Comparison of ENCODE assay signal across 8 mouse cellular contexts in genomic region chr9:107580501-107581317, GRCm38 (mm10). TPM values are rescaled to one million over a fixed set of nuclear protein-coding genes. Genes with fewer than 3 reads are reported as not detected.
DNase-seq lines count a peak whose midpoint lies in the region; ATAC-seq and TF ChIP-seq lines count a peak whose summit lies in the region.

Hyal3 (plus strand) TSS chr9:107580818.

- DNase-seq in cerebellum, adult 11 months = peak; percentile 81
- DNase-seq in heart, postnatal 10 days = peak; percentile 95
- peak; percentile 86 for DNase-seq in large intestine, adult 2 months (ENCODE audit: low read depth, low spot score)
- DNase-seq in testis, postnatal 10 days (ENCODE audit: low spot score) = peak; percentile 90

- intact Hi-C loops in heart, postnatal 10 days (cut with DNase I) = no loop called here

- peak; percentile 86 for ATAC-seq in forebrain, embryonic 13.5 days
- peak; percentile 79 for ATAC-seq in liver, embryonic 16.5 days (ENCODE audit: low read depth)
- peak; percentile 73 for ATAC-seq in neural tube, embryonic 13.5 days (ENCODE audit: low read depth)

- under 1% methylated on average over 32 of the region's 32 CpGs for WGBS in forebrain, embryonic 13.5 days
- under 1% methylated on average over 32 of the region's 32 CpGs for WGBS in large intestine, adult 2 months
- under 1% methylated on average over 32 of the region's 32 CpGs for WGBS in liver, embryonic 16.5 days (ENCODE audit: insufficient replicate concordance)
- under 1% methylated on average over 32 of the region's 32 CpGs for WGBS in neural tube, embryonic 13.5 days

- peaks cover 2% of the 10 kb centered on the region for H3K4me1 ChIP-seq in ES-Bruce4 (ENCODE audit: control insufficient read depth, insufficient read depth, low read length)
- H3K4me1 ChIP-seq in forebrain, embryonic 13.5 days = peaks cover 37% of the 10 kb centered on the region
- peaks cover 49% of the 10 kb centered on the region for H3K4me1 ChIP-seq in liver, embryonic 16.5 days (ENCODE audit: control insufficient read depth, low read depth, low read length)
- peaks cover 50% of the 10 kb centered on the region for H3K4me1 ChIP-seq in neural tube, embryonic 13.5 days (replicated peaks)

- TF ChIP-seq POLR2A in ES-Bruce4 (IDR thresholded peaks at IDR 0.05; ENCODE audit: insufficient read depth, low read length) = peak; percentile 39

- TF ChIP-seq CTCF in ES-Bruce4 (IDR thresholded peaks at IDR 0.05; ENCODE audit: low read depth, low read length) = no peak

- H3K9ac ChIP-seq in ES-Bruce4 (ENCODE audit: low read depth, poor library complexity, severe bottlenecking) = peak within 1 kb of the TSS; percentile 28
- peak within 1 kb of the TSS; percentile 79 for H3K9ac ChIP-seq in forebrain, embryonic 13.5 days
- peak within 1 kb of the TSS; percentile 73 for H3K9ac ChIP-seq in liver, embryonic 16.5 days (ENCODE audit: low read depth, low read length)
- H3K9ac ChIP-seq in neural tube, embryonic 13.5 days = peak within 1 kb of the TSS; percentile 85

- H3K4me2 ChIP-seq in forebrain, embryonic 13.5 days = peak within 1 kb of the TSS; percentile 82
- H3K4me2 ChIP-seq in liver, embryonic 16.5 days (ENCODE audit: low read depth, low read length) = peak within 1 kb of the TSS; percentile 79
- H3K4me2 ChIP-seq in neural tube, embryonic 13.5 days = peak within 1 kb of the TSS; percentile 97

- no peaks in the 10 kb centered on the region for H3K9me3 ChIP-seq in ES-Bruce4 (replicated peaks; ENCODE audit: control insufficient read depth, insufficient read depth, low read length, poor library complexity, severe bottlenecking)
- no peaks in the 10 kb centered on the region for H3K9me3 ChIP-seq in forebrain, embryonic 13.5 days (replicated peaks)
- H3K9me3 ChIP-seq in liver, embryonic 16.5 days (replicated peaks; ENCODE audit: control insufficient read depth, low read length) = no peaks in the 10 kb centered on the region
- no peaks in the 10 kb centered on the region for H3K9me3 ChIP-seq in neural tube, embryonic 13.5 days

- H3K36me3 ChIP-seq in ES-Bruce4 (ENCODE audit: control insufficient read depth, insufficient read depth, low read length, poor library complexity, severe bottlenecking) = no peaks in the 10 kb centered on the region
- peaks cover 15% of the 10 kb centered on the region for H3K36me3 ChIP-seq in forebrain, embryonic 13.5 days (ENCODE audit: poor library complexity, severe bottlenecking)
- H3K36me3 ChIP-seq in liver, embryonic 16.5 days (ENCODE audit: control insufficient read depth, insufficient read depth) = peaks cover 7% of the 10 kb centered on the region
- peaks cover 16% of the 10 kb centered on the region for H3K36me3 ChIP-seq in neural tube, embryonic 13.5 days

- no peaks in the 10 kb centered on the region for H3K27me3 ChIP-seq in ES-Bruce4 (ENCODE audit: control insufficient read depth, insufficient read depth, low read length, poor library complexity, severe bottlenecking)
- H3K27me3 ChIP-seq in forebrain, embryonic 13.5 days = no peaks in the 10 kb centered on the region
- no peaks in the 10 kb centered on the region for H3K27me3 ChIP-seq in liver, embryonic 16.5 days (ENCODE audit: control insufficient read depth, insufficient read depth, low read depth, low read length)
- no peaks in the 10 kb centered on the region for H3K27me3 ChIP-seq in neural tube, embryonic 13.5 days

- peak within 1 kb of the TSS; percentile 72 for H3K4me3 ChIP-seq in ES-Bruce4 (ENCODE audit: low read depth, low read length)
- peak within 1 kb of the TSS; percentile 63 for H3K4me3 ChIP-seq in forebrain, embryonic 13.5 days
- H3K4me3 ChIP-seq in liver, embryonic 16.5 days (ENCODE audit: low read depth, low read length) = peak within 1 kb of the TSS; percentile 70
- H3K4me3 ChIP-seq in neural tube, embryonic 13.5 days = peak within 1 kb of the TSS; percentile 63

- TF ChIP-seq EP300 in ES-Bruce4 (IDR thresholded peaks at IDR 0.05; ENCODE audit: insufficient read depth, low read depth, low read length) = 0 out of 2 replicates have a peak, but pooled peaks have one; percentile 31

- peak within 1 kb of the TSS; percentile 71 for H3K27ac ChIP-seq in ES-Bruce4 (ENCODE audit: insufficient read depth, low read length)
- H3K27ac ChIP-seq in forebrain, embryonic 13.5 days = peak within 1 kb of the TSS; percentile 83
- H3K27ac ChIP-seq in liver, embryonic 16.5 days (ENCODE audit: low read length) = peak within 1 kb of the TSS; percentile 92
- H3K27ac ChIP-seq in neural tube, embryonic 13.5 days (replicated peaks) = peak within 1 kb of the TSS; percentile 88

RNA-seq across cellular contexts. Expression of gene Hyal3, which starts in this region (rescaled TPM):
- polyA plus RNA-seq in ES-Bruce4 (2011; ENCODE audit: insufficient read depth, insufficient read length, low read depth, missing spikeins) = 1.0 and 2.1 TPM in 2 replicates
- polyA plus RNA-seq in forebrain, embryonic 13.5 days (2015; fragmentation: Nextera tagmentation; extraction: Ambion mirVana) = 1.1 and 1.5 TPM in 2 replicates
- total RNA-seq in heart, postnatal 10 days (2021) = under 1 TPM; 0.41 to 0.79 TPM
- 0.36 and 0.57 TPM in 2 replicates for polyA plus RNA-seq in large intestine, adult 2 months (2012; rRNA removed)
- 0.89 and 0.96 TPM in 2 replicates for polyA plus RNA-seq in liver, embryonic 16.5 days (2015; fragmentation: Nextera tagmentation; extraction: Ambion mirVana)
- polyA plus RNA-seq in neural tube, embryonic 13.5 days (2015; fragmentation: Nextera tagmentation; extraction: Ambion mirVana) = 1.9 and 2.0 TPM in 2 replicates

Comparison
In these comparisons a context has a peak if more than half of its experiments do, and no peak if none do; other contexts are left out.
1. Peak in every context shown above with its lines: DNase-seq, ATAC-seq, H3K4me3 ChIP-seq and H3K27ac ChIP-seq.
2. Peak in DNase-seq in heart, postnatal 10 days; RNA of the gene not detected or under 1 TPM.
3. Peak in DNase-seq in large intestine, adult 2 months; RNA of the gene not detected or under 1 TPM.
4. Peak in ATAC-seq, H3K4me3 ChIP-seq, H3K27ac ChIP-seq, H3K9ac ChIP-seq and H3K4me2 ChIP-seq in liver, embryonic 16.5 days; RNA of the gene not detected or under 1 TPM.
5. H3K9ac ChIP-seq: peak in every context shown above with its lines; median percentile 85 in neural tube, embryonic 13.5 days; 79 in forebrain, embryonic 13.5 days; 73 in liver, embryonic 16.5 days; 28 in ES-Bruce4.